Comparison of ENCODE assay signal across 10 mouse cellular contexts in the genomic region with DNA sequence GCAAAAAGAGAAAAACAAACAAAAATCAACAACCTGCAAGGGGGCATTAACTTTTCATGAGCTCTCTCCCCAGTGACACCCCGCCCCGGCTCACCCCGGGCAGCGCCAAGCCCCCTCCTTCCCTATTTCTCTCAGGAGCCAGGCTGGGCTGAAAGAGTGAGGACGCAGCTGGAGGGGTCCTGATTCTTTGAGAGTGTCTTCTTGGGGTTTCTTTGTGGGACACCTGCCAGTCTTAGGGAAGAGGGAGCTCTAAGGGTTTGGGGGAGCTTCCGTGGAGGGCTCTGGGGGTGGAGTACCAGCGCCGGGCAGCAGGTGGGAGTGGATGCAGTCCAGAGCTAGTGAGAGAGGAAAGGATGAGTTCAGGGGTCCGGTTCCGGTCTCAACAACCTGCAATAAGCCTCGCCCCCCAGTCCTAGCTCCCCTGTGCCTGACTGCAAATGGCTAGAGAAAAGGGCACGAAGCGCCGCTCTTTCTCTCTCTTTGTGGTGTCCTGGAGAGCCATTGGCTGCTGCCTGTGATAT. TPM values are rescaled to one million over a fixed set of nuclear protein-coding genes. Genes with fewer than 3 reads are reported as not detected.
A peak's percentile ranks its signal among the peaks of the same experiment; 100 is the strongest.
DNase-seq lines count a peak whose midpoint lies in the region; ATAC-seq and TF ChIP-seq lines count a peak whose summit lies in the region.
"Had no signal": no experiment of that assay in that cellular context is flagged by ENCODE, and none has a peak within 500 bp of the region (broad histone marks: within the 10 kb centered on the region; RNA-seq: fewer than 3 reads in every experiment).

No protein-coding gene starts in this region.

- DNase-seq in heart, postnatal 36 days: no peak
- peak; percentile 34 for DNase-seq in R1 (ENCODE audit: low read depth, low spot score)
- no peak for DNase-seq in forebrain, postnatal 0 days
- DNase-seq in B cell, adult 2 months: no peak
- no peak for DNase-seq in spleen, postnatal 4 days (ENCODE audit: low spot score in 2 of 2)
- DNase-seq: thymus, adult 18-20 months had no signal

- no peak overlapping the region for H3K27ac ChIP-seq in heart, embryonic 13.5 days (replicated peaks)
- H3K27ac ChIP-seq in forebrain, postnatal 0 days (ENCODE audit: low read depth, low read length): no peak overlapping the region
- peak overlapping the region; percentile 61; the same call in 1 of the 2 replicates for H3K27ac ChIP-seq in midbrain, embryonic 12.5 days (replicated peaks)
- H3K27ac ChIP-seq: macrophage had no signal

- peaks cover 43% of the 10 kb centered on the region for H3K4me1 ChIP-seq in heart, embryonic 13.5 days
- H3K4me1 ChIP-seq in forebrain, postnatal 0 days (ENCODE audit: insufficient read depth): peaks cover 11% of the 10 kb centered on the region; the same call in 1 of the 2 replicates
- H3K4me1 ChIP-seq in midbrain, embryonic 12.5 days: peaks cover 61% of the 10 kb centered on the region

- intact Hi-C loops in heart, postnatal 36 days (cut with DNase I): no loop called here

- peaks cover 52% of the 10 kb centered on the region for H3K27me3 ChIP-seq in heart, embryonic 13.5 days (replicated peaks)
- peaks cover 11% of the 10 kb centered on the region for H3K27me3 ChIP-seq in forebrain, postnatal 0 days (ENCODE audit: insufficient read depth, low read length)
- peaks cover 70% of the 10 kb centered on the region for H3K27me3 ChIP-seq in midbrain, embryonic 12.5 days

- no peaks in the 10 kb centered on the region for H3K9me3 ChIP-seq in heart, embryonic 13.5 days
- no peaks in the 10 kb centered on the region for H3K9me3 ChIP-seq in forebrain, postnatal 0 days (ENCODE audit: low read length)
- H3K9me3 ChIP-seq in midbrain, embryonic 12.5 days: no peaks in the 10 kb centered on the region

- H3K36me3 ChIP-seq in heart, embryonic 13.5 days: no peaks in the 10 kb centered on the region
- no peaks in the 10 kb centered on the region for H3K36me3 ChIP-seq in forebrain, postnatal 0 days (ENCODE audit: insufficient read depth)
- no peaks in the 10 kb centered on the region for H3K36me3 ChIP-seq in midbrain, embryonic 12.5 days

- H3K4me3 ChIP-seq in heart, embryonic 13.5 days: peak overlapping the region; percentile 6; the same call in 1 of the 2 replicates
- H3K4me3 ChIP-seq in forebrain, postnatal 0 days (ENCODE audit: low read depth, low read length): no peak overlapping the region
- H3K4me3 ChIP-seq in midbrain, embryonic 12.5 days: peak overlapping the region; percentile 23

- TF ChIP-seq CTCF in forebrain, postnatal 0 days (IDR thresholded peaks at IDR 0.05; ENCODE audit: low read depth): peak; percentile 30; the same call in 1 of the 2 replicates

- 10% methylated on average over 14 of the region's 14 CpGs for WGBS in heart, embryonic 13.5 days
- WGBS in forebrain, postnatal 0 days: 4% methylated on average over 14 of the region's 14 CpGs
- WGBS in midbrain, embryonic 12.5 days: 2% methylated on average over 14 of the region's 14 CpGs

- H3K4me2 ChIP-seq in heart, embryonic 13.5 days: peak overlapping the region; percentile 41
- peak overlapping the region; percentile 19 for H3K4me2 ChIP-seq in forebrain, postnatal 0 days (ENCODE audit: low read depth)
- H3K4me2 ChIP-seq in midbrain, embryonic 12.5 days (replicated peaks): peak overlapping the region; percentile 46

- H3K9ac ChIP-seq in heart, embryonic 13.5 days: peak overlapping the region; percentile 48; the same call in 1 of the 2 replicates
- no peak overlapping the region for H3K9ac ChIP-seq in forebrain, postnatal 0 days
- H3K9ac ChIP-seq in midbrain, embryonic 12.5 days (replicated peaks): no peak overlapping the region; the same call in 1 of the 2 replicates

- no peak for ATAC-seq in heart, embryonic 13.5 days (ENCODE audit: extremely low read depth, insufficient number of reproducible peaks, low FRiP score, low TSS enrichment)
- ATAC-seq in forebrain, postnatal 0 days: no peak
- peak; percentile 23 for ATAC-seq in midbrain, embryonic 12.5 days (ENCODE audit: low FRiP score, low read depth)
- ATAC-seq in monocyte, adult 5-6 weeks (replicated peaks; ENCODE audit: insufficient number of reproducible peaks, low FRiP score, low TSS enrichment, poor library complexity, severe bottlenecking): no peak

RNA-seq across cellular contexts. Expression of a gene that starts 32.8 kb away (rescaled TPM):
- polyA plus RNA-seq in heart, embryonic 13.5 days (2015; fragmentation: Nextera tagmentation; extraction: Ambion mirVana): 18.3 and 20.2 TPM in 2 replicates
- total RNA-seq in heart, postnatal 36 days (2021): 10 to 100 TPM; 38.7 to 45.3 TPM
- total RNA-seq in forebrain, postnatal 0 days (2014; rRNA removed): 1.2 and 3.1 TPM in 2 replicates
- 0.65 and 1.1 TPM in 2 replicates for polyA plus RNA-seq in forebrain, postnatal 0 days (2015; fragmentation: Nextera tagmentation; extraction: Ambion mirVana)
- 3.3 and 4.1 TPM in 2 replicates for polyA plus RNA-seq in midbrain, embryonic 12.5 days (2016; fragmentation: Nextera tagmentation; extraction: Ambion mirVana)
- 3.6 to 9.8 TPM (median 7.5 TPM) in 3 replicates for total RNA-seq in monocyte, adult 5-6 weeks (2017)
